Mouse (Mus musculus) heart, postnatal 4 days (tissue): ENCODE measurements around the gene Asic2. TPM values are rescaled to one million over a fixed set of nuclear protein-coding genes. Genes with fewer than 3 reads are reported as not detected.

ENCODE experiments used
- DNase-seq: peaks from one replicate; pipeline ENCODE4 v3.0.0; 2021
- total RNA-seq, 2 experiments: library from RNA; stranded (reverse); gene quantifications; 2 replicates each; pipeline ENCODE4 v1.2.3; 2021

Asic2 gene
- total RNA-seq, 2 experiments from 2014 or later: 0.11 TPM; not detected in 1

DNA sequence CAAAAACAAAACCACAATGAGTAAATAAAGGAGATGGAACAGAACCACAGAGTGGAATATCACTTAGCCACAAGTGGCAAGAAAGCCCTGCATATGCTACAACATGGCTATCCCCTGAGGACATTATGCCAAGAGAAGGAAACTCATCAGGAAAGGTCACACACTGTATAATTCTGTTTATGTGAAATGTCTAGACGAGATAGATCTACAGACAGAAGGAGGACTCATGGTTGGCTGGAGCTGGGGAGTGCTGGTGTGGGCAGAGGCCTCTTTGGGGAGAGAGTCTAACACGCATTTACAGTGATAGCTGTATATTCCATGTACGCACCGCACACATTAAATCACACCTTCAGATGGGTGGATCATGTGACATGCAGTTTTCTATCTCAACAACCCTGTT lies 884.4 kb downstream of the Asic2 start:
- DNase-seq: no peak

DNA sequence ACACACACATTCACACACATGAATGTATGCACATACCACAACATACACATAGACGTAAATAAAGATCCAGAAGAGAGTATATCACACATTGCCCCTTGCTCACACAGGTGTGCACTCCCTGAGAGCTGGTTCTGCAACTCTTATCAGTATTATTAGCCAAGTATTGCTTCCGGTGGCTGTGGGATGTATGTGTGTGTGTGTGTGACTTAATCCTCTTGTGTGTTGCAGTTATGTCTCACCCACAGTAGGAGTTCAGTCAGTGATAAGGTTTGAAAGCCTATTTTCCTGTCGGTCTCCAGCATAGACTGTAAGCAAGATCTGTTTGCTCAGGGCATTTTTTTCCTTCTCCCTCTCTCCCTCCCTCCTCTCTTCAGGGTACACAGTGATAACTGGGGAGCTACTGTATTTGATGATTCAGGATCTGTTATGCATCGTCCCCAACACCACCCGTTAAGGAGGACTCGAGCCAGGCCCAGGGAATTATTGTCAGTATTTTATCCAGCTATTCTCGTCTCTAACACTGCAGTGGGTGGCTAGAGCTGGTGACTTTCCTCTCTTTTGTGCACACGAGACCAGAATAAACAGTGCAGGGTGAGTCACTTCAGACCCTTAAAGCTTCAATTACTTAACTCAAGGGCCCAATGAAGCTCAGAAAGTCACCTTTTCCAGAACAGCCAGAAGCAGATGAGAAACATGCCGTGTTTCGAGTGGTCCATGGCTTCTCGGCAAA lies 888.0 kb downstream of the Asic2 start:
- DNase-seq: no peak

GRCm38 (mm10) chr11:81079237-81079636 lies 889.0 kb downstream of the Asic2 start:
- DNase-seq: no peak

- DNase-seq: no peak
Observed at GRCm38 (mm10) chr11:81071836-81072235, 896.4 kb downstream of the Asic2 start.

DNA sequence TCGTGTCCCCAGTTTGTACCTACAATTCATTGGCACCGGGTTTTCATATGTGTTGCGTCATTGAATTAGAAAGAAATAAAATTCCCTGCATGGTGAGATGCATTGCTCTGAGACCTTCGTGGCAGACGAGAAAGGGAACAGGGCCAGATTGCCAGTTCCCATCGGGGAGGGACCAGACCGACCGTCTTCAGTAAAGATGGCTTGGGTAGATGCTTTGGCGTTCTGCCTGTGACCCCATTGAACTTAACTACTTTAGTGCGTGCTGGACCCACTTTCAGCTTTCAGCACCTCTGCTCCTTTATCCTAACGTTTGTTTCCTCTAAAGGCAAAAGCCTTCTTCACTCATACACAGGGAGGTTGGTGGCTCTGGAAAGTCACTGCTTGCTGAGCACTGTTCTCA lies 902.9 kb downstream of the Asic2 start:
- DNase-seq: no peak

DNA sequence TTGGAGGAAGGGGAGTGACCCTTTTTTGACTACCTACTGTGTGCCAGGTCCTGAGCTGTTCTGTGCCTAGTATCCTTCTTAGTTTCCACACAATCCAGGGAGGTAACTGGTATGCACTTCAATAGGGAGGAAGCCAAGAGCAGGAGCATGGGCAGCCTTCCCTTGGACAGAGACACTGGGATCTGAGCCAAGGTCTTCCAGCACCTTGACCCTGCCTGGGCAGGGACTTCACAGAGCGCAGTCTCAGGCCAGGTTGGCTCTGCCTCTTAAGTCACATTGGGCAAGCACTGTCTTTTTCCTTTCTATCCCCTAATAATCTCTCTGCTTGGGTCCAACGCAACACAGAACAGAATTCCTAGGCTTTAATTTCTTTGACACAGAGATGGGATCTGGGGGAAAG lies 904.3 kb downstream of the Asic2 start:
- DNase-seq: no peak

DNA sequence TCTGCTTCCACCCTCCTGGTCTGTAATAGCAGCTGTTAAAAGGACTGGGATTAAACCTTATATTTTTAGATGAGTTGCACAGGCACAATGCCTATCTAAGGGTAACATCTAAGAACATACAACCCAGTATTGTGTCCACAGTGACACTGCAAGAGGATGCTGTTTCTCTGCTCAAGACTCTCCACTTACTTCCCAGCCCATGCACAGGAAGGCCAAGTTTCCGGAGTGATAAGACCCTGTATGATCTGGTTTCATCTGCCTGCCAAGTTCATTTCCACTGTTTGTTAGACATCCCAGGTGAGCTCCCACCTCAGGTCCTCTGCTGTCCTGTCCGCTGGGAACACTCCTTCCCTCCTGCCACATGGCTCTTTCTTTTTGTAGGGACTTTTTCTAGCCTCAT lies 908.2 kb downstream of the Asic2 start:
- DNase-seq: no peak

DNA sequence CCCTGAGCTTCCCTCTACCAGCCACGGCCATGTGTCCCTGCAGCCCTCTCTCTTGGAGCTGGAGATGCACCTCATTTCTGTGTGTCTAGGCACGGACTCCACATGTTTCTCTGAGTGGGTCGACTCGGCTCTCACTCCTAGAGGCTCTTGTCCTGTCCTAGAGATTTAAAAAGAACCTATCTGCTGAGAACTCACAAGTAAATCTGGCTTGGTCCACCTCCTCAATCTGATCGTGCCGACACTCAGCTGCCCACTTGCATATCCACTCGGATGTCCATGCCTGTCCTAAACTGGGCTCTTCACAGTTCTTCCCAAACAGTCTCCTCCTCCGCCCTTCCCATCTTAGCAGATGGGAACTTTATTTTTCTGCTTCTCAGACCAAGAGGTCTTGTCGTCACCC lies 908.7 kb downstream of the Asic2 start:
- DNase-seq: no peak

- no peak for DNase-seq
Observed at GRCm38 (mm10) chr11:81057506-81057905, 910.8 kb downstream of the Asic2 start.

DNA sequence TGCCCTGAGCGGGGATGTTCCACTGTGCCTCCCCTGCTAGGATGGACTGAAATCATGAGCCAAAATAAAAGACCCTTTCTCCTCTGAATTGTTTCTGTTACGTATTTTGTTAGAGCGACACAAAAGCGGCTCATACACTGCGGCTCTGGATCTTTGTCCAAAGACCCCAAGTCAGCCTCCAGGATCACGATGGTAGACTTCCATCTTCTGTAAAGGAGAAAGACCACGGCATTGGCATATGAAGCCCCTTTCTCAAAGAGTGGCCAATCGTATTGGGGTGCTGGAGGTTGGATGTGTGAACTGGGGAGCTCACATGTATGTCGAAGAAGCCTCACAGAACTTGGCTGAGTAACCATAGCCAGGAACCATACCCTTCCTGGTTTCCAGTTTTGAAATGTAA lies 911.5 kb downstream of the Asic2 start:
- DNase-seq: no peak

GRCm38 (mm10) chr11:81055446-81056145 lies 912.7 kb downstream of the Asic2 start:
- DNase-seq: no peak

- DNase-seq: no peak
Observed at GRCm38 (mm10) chr11:81053826-81054225, 914.4 kb downstream of the Asic2 start.

DNA sequence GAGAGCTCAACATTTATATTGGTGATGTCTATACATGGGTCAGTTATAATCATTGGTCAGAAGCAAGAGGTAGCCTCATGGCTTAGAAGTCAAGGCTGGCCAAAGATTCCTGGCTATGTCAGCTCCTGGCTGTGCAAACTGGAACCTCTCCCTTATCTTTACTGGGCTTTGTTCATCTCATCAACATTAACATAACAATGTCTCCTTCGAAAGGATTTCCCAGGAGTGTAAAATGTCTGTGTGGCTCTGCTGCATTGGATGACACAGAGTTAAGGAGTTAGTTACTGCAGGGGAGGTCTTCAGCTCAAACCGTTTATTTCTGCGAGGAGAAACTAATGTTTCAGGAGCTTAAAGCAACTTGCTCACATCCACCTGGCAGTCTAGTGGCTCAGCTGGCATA lies 926.6 kb downstream of the Asic2 start:
- no peak for DNase-seq

DNA sequence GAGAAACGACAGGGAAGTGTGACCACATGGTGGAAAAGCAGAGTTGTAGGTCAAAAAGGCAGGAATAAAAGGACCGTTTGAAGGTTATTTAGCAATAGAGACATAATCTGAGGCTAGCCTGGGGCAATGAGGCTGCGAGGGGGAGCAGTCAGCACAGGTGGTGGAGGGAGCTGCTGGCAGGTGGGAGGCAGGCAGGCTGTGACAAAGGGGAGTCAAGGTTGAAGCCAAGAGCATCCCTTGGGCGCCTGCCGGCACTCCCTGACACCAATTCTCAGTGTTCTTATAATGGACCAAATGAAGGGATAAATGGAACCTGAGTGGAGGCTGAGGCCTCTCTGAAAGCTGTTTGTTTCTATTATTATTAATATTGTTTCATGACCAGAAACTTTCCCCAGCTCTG lies 928.3 kb downstream of the Asic2 start:
- no peak for DNase-seq

- no peak for DNase-seq
Observed at GRCm38 (mm10) chr11:81032151-81032550, 936.1 kb downstream of the Asic2 start.

DNA sequence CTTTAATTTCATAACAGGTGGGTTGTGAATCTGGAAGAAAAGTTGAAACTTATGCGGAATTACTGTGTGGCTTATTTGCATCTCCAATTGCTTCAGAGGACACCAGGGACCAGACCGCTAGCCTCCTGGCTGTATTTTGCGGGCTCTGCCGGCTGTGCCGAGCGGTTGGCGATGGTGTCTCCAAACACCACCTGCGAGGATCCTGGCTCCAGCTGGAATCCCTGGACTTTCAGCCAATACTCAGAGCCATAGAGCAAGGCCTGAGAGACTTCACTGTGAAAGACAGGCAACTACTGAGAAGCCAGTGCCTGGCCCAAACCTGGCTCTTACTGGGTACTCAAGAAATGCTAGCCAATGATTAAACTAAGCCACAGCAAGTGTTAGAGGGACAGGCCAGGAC lies 953.5 kb downstream of the Asic2 start:
- no peak for DNase-seq

DNA sequence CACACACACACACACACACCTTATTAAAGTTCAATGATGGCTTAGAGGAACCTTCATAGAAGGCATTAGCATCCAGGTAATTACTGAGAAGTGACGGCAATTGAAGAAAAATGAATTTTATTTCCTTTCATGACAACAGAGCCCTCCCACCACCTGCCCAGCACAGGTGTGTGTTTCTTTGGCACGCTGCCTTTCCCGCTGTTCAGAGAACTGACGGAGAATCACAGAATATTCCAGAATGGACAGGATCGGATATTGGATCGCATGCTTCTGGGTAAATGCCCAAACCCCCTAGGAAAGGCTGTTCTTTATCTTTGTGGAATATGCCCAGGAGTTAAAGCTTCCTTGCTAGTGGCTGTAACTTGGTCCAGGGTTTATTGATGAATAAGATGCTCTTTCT lies 954.8 kb downstream of the Asic2 start:
- DNase-seq: no peak

GRCm38 (mm10) chr11:81010766-81011165 lies 957.5 kb downstream of the Asic2 start:
- no peak for DNase-seq

DNA sequence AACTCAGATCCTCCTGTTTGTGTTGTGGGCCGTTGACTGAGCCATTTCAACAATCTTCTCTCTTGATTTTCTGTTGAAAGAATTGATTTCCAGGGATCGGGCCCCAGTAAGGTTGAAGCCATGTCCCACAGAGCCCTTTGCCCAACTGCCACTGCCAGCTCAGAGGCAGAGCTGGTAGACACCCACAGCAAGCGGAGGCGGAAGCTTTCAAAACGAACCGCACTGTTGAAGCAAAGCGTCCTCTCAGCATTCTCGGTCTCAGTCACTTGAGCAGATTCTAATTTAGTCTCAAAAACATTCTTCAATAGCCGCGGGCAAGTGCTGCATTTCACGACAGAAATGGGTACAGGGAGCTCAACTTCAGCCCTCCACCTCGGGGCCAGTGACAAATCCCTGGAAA lies 958.9 kb downstream of the Asic2 start:
- DNase-seq: no peak

- peak; percentile 39 for DNase-seq
Observed at GRCm38 (mm10) chr11:81005831-81006230, 962.4 kb downstream of the Asic2 start.

- no peak for DNase-seq
Observed at GRCm38 (mm10) chr11:81002769-81003430, 965.4 kb downstream of the Asic2 start.

- no peak for DNase-seq
Observed at GRCm38 (mm10) chr11:80995621-80996020, 972.6 kb downstream of the Asic2 start.

DNA sequence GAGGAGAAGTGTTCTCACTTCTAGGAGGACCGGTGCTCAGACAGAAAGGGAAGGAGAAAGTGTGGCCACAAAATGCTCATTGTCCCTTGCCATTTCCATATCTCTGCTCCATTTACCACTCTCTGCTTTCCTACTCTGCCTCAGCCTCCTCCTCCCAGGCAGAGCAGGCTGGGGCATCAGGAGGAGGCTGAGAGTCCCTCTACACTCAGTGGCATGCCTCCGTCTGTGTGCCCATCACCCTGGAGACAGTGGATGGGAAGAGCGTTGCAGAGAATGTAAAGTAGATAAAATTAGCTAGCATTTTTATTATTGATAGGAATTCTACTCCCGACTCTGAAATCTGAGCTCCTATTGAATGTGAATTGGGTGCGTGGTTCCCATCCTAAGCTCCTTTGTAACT lies 984.7 kb downstream of the Asic2 start:
- no peak for DNase-seq
